ENCODE assay signal across 7 mouse cellular contexts in genomic region chr7:134892972-134893371, GRCm38 (mm10). TPM values are rescaled to one million over a fixed set of nuclear protein-coding genes. Genes with fewer than 3 reads are reported as not detected.
DNase-seq lines count a peak whose midpoint lies in the region; ATAC-seq and TF ChIP-seq lines count a peak whose summit lies in the region.

No protein-coding gene starts in this region.

- no peak overlapping the region for H3K9ac ChIP-seq in heart, postnatal 0 days (replicated peaks; ENCODE audit: low read depth, low read length)
- no peak overlapping the region for H3K9ac ChIP-seq in heart, embryonic 11.5 days (ENCODE audit: low read depth, low read length)

- H3K4me3 ChIP-seq in heart, postnatal 0 days (ENCODE audit: low read depth, low read length): no peak overlapping the region
- H3K4me3 ChIP-seq in heart, embryonic 11.5 days (ENCODE audit: low read depth, low read length): no peak overlapping the region
- no peak overlapping the region for H3K4me3 ChIP-seq in heart, embryonic 10.5 days

- no peaks in the 10 kb centered on the region; the same call in 1 of the 2 replicates for H3K36me3 ChIP-seq in heart, postnatal 0 days (replicated peaks; ENCODE audit: control insufficient read depth, insufficient read depth, low read length)
- no peaks in the 10 kb centered on the region for H3K36me3 ChIP-seq in heart, embryonic 11.5 days (ENCODE audit: control insufficient read depth, insufficient read depth, low read length)
- no peaks in the 10 kb centered on the region for H3K36me3 ChIP-seq in heart, embryonic 10.5 days

- no peak overlapping the region for H3K27ac ChIP-seq in heart, postnatal 0 days (ENCODE audit: low read depth)
- no peak overlapping the region for H3K27ac ChIP-seq in heart, embryonic 11.5 days (ENCODE audit: low read depth, low read length)
- no peak overlapping the region for H3K27ac ChIP-seq in heart, embryonic 10.5 days

- H3K4me1 ChIP-seq in heart, postnatal 0 days (ENCODE audit: control insufficient read depth, insufficient read depth): peaks cover 4% of the 10 kb centered on the region
- H3K4me1 ChIP-seq in heart, embryonic 11.5 days (ENCODE audit: control insufficient read depth, insufficient read depth, low read length): 0 out of 2 replicates have a peak, but pooled peaks cover under 1% of the 10 kb centered on the region
- peaks cover 2% of the 10 kb centered on the region for H3K4me1 ChIP-seq in heart, embryonic 10.5 days

- no peak overlapping the region for H3K4me2 ChIP-seq in heart, postnatal 0 days (ENCODE audit: low read depth, low read length)
- H3K4me2 ChIP-seq in heart, embryonic 11.5 days: no peak overlapping the region

- no peaks in the 10 kb centered on the region for H3K9me3 ChIP-seq in heart, postnatal 0 days (replicated peaks; ENCODE audit: control insufficient read depth, low read length)
- no peaks in the 10 kb centered on the region for H3K9me3 ChIP-seq in heart, embryonic 11.5 days (replicated peaks; ENCODE audit: control insufficient read depth, low read length)
- H3K9me3 ChIP-seq in heart, embryonic 10.5 days: no peaks in the 10 kb centered on the region

- TF ChIP-seq CTCF in heart, postnatal 0 days (IDR thresholded peaks at IDR 0.05; ENCODE audit: low read depth): peak; percentile 32

- 90% methylated on average over 4 of the region's 4 CpGs for WGBS in heart, postnatal 0 days
- WGBS in heart, embryonic 11.5 days (ENCODE audit: insufficient replicate concordance): 84% methylated on average over 4 of the region's 4 CpGs
- 79% methylated on average over 4 of the region's 4 CpGs for WGBS in heart, embryonic 10.5 days

- no peak for DNase-seq in heart, postnatal 0 days (ENCODE audit: low spot score)
- DNase-seq in thymus, postnatal 25 days: peak; percentile 1
- DNase-seq in thymus, postnatal 36 days: no peak
- DNase-seq in kidney, postnatal 14 days: peak; percentile 15
- DNase-seq in heart, embryonic 10.5 days (ENCODE audit: low spot score): no peak

- no peaks in the 10 kb centered on the region for H3K27me3 ChIP-seq in heart, postnatal 0 days (ENCODE audit: control insufficient read depth, insufficient read depth, low read length)
- H3K27me3 ChIP-seq in heart, embryonic 11.5 days (ENCODE audit: control insufficient read depth, insufficient read depth, low read length): no peaks in the 10 kb centered on the region
- no peaks in the 10 kb centered on the region for H3K27me3 ChIP-seq in heart, embryonic 10.5 days (ENCODE audit: insufficient read depth, poor library complexity, severe bottlenecking)

- no peak for ATAC-seq in heart, postnatal 0 days (ENCODE audit: insufficient read depth, low read depth)
- ATAC-seq in heart, embryonic 11.5 days (replicated peaks; ENCODE audit: insufficient number of reproducible peaks, low FRiP score, low TSS enrichment): no peak
- ATAC-seq in erythroid progenitor cell, adult 5-6 weeks (replicated peaks; ENCODE audit: low FRiP score, poor library complexity, severe bottlenecking): no peak

- TF ChIP-seq EP300 in heart, postnatal 0 days (IDR thresholded peaks at IDR 0.05; ENCODE audit: low read depth): no peak

RNA-seq across cellular contexts. Expression of gene Fam196a, which starts 45.3 kb away (rescaled TPM):
- not detected in 2 replicates for total RNA-seq in heart, postnatal 0 days (2014; rRNA removed; ENCODE audit: low replicate concordance)
- polyA plus RNA-seq in heart, postnatal 0 days (2015; fragmentation: Nextera tagmentation; extraction: Ambion mirVana): 0.40 and 0.42 TPM in 2 replicates
- 1.5 and 2.3 TPM in 2 replicates for polyA plus RNA-seq in heart, embryonic 11.5 days (2014; fragmentation: Nextera tagmentation; extraction: Ambion mirVana)
- not detected in 2 replicates for total RNA-seq in erythroid progenitor cell, adult 5-6 weeks (2015; ENCODE audit: low replicate concordance)
- total RNA-seq in erythroid progenitor cell, adult 5-6 weeks (2017; ENCODE audit: low replicate concordance): 0.13 TPM in 1 of 2 replicates, not detected in the other
- 1.3 and 2.2 TPM in 2 replicates for polyA plus RNA-seq in heart, embryonic 10.5 days (2016; fragmentation: Nextera tagmentation; extraction: Ambion mirVana)

Comparison
In these comparisons a context has a peak if more than half of its experiments do, and no peak if none do; other contexts are left out.
1. DNase-seq: peak in thymus, postnatal 25 days (single experiment) and kidney, postnatal 14 days (single experiment); none in heart, postnatal 0 days (single experiment), thymus, postnatal 36 days (0 of 2) and heart, embryonic 10.5 days (single experiment).